ENCODE assay signal across 8 mouse cellular contexts in genomic region chr5:110099656-110100580, GRCm38 (mm10). TPM values are rescaled to one million over a fixed set of nuclear protein-coding genes. Genes with fewer than 3 reads are reported as not detected.
DNase-seq lines count a peak whose midpoint lies in the region; ATAC-seq lines count a peak whose summit lies in the region.

Gene Plcxd1, plus strand, starts transcription at chr5:110099969.

- no peaks in the 10 kb centered on the region for H3K27me3 ChIP-seq in intestine, embryonic 16.5 days (replicated peaks; ENCODE audit: control insufficient read depth, insufficient read depth, low read length)
- peaks cover 26% of the 10 kb centered on the region for H3K27me3 ChIP-seq in liver, embryonic 15.5 days

- no peak within 1 kb of the TSS for H3K4me3 ChIP-seq in intestine, embryonic 16.5 days (ENCODE audit: low read length)
- 0 out of 2 replicates have a peak within 1 kb of the TSS, but pooled peaks have one; percentile 7 for H3K4me3 ChIP-seq in liver, embryonic 15.5 days (replicated peaks)

- peaks cover 22% of the 10 kb centered on the region for H3K36me3 ChIP-seq in intestine, embryonic 16.5 days (ENCODE audit: control insufficient read depth, insufficient read depth, low read length)
- H3K36me3 ChIP-seq in liver, embryonic 15.5 days (replicated peaks) = peaks cover 22% of the 10 kb centered on the region

- peak; percentile 8 for DNase-seq in adrenal gland, adult 8-10 months
- no peak for DNase-seq in adrenal gland, postnatal 14 days
- DNase-seq in right cerebral cortex, postnatal 4 days = peak; percentile 10
- no peak for DNase-seq in right cerebral cortex, adult 18-20 months
- DNase-seq in urinary bladder, adult 18-20 months (ENCODE audit: low spot score in 2 of 2) = no peak
- DNase-seq in retina, postnatal 1 day = no peak

- peaks cover 13% of the 10 kb centered on the region for H3K4me1 ChIP-seq in intestine, embryonic 16.5 days (ENCODE audit: control insufficient read depth, insufficient read depth, low read length)
- peaks cover 25% of the 10 kb centered on the region for H3K4me1 ChIP-seq in liver, embryonic 15.5 days (replicated peaks)

- no peak within 1 kb of the TSS for H3K27ac ChIP-seq in intestine, embryonic 16.5 days (ENCODE audit: low read length)
- no peak within 1 kb of the TSS for H3K27ac ChIP-seq in liver, embryonic 15.5 days (replicated peaks)

- no peaks in the 10 kb centered on the region for H3K9me3 ChIP-seq in intestine, embryonic 16.5 days (ENCODE audit: control insufficient read depth, low read length)
- no peaks in the 10 kb centered on the region for H3K9me3 ChIP-seq in liver, embryonic 15.5 days (replicated peaks)

- H3K4me2 ChIP-seq in intestine, embryonic 16.5 days (ENCODE audit: low read depth, low read length) = peak within 1 kb of the TSS; percentile 75
- peak within 1 kb of the TSS; percentile 63 for H3K4me2 ChIP-seq in liver, embryonic 15.5 days

- 11% methylated on average over 25 of the region's 25 CpGs for WGBS in intestine, embryonic 16.5 days
- WGBS in liver, embryonic 15.5 days (ENCODE audit: insufficient replicate concordance) = 17% methylated on average over 25 of the region's 25 CpGs

- peak; percentile 17 for ATAC-seq in intestine, embryonic 16.5 days
- ATAC-seq in liver, embryonic 15.5 days (ENCODE audit: insufficient read depth) = peak; percentile 8; the same call in 1 of the 2 replicates

- H3K9ac ChIP-seq in intestine, embryonic 16.5 days (ENCODE audit: low read depth, low read length) = no peak within 1 kb of the TSS
- H3K9ac ChIP-seq in liver, embryonic 15.5 days = no peak within 1 kb of the TSS

RNA-seq across cellular contexts. Expression of gene Plcxd1, which starts in this region (rescaled TPM):
- total RNA-seq in adrenal gland, adult 8-10 months (2022) = under 1 TPM in 3 of 4 experiments, not detected in 1; 0.10 to 0.83 (median 0.22) TPM
- not detected in 2 replicates for total RNA-seq in adrenal gland, postnatal 14 days (2021)
- polyA plus RNA-seq in intestine, embryonic 16.5 days (2015; fragmentation: Nextera tagmentation; extraction: Ambion mirVana) = 0.80 and 0.84 TPM in 2 replicates
- 0.55 and 0.62 TPM in 2 replicates for polyA plus RNA-seq in liver, embryonic 15.5 days (2015; fragmentation: Nextera tagmentation; extraction: Ambion mirVana)

Comparison
In these comparisons a context has a peak if more than half of its experiments do, and no peak if none do; other contexts are left out.
1. Peak in DNase-seq in adrenal gland, adult 8-10 months; RNA of the gene not detected or under 1 TPM.
2. Peak in ATAC-seq and H3K4me2 ChIP-seq in intestine, embryonic 16.5 days; RNA of the gene not detected or under 1 TPM.
3. Peak in ATAC-seq, H3K4me3 ChIP-seq and H3K4me2 ChIP-seq in liver, embryonic 15.5 days; RNA of the gene not detected or under 1 TPM.